Mouse (Mus musculus) myocyte (in vitro differentiated cells): ENCODE data around the gene Gpx5.

ENCODE experiments used
- CEBPB ChIP-seq: IDR thresholded peaks from 2 replicates; pipeline ENCODE4 v1.6.1; 2011; ENCODE audit warnings: mild to moderate bottlenecking, moderate library complexity; ENCODE audit not compliant: poor library complexity, insufficient read depth, severe bottlenecking
- MAX ChIP-seq: IDR thresholded peaks from one replicate; pipeline ENCODE4 v1.6.1; 2011; ENCODE audit warnings: low read depth, mild to moderate bottlenecking, control low read depth
- POLR2A ChIP-seq: IDR thresholded peaks from one replicate; pipeline ENCODE4 v1.6.1; 2011; ENCODE audit warnings: low read depth, mild to moderate bottlenecking, control low read depth, moderate library complexity; ENCODE audit not compliant: insufficient read length
- POLR2AphosphoS2 ChIP-seq: IDR thresholded peaks from one replicate; pipeline ENCODE4 v1.6.1; 2011; ENCODE audit warnings: low read depth, control low read depth; ENCODE audit not compliant: insufficient read length
- SRF ChIP-seq: IDR thresholded peaks from one replicate; pipeline ENCODE4 v1.6.1; 2011; ENCODE audit warnings: low read depth; ENCODE audit not compliant: control insufficient read depth, insufficient read length
- USF1 ChIP-seq: IDR thresholded peaks from one replicate; pipeline ENCODE4 v1.6.1; 2011; ENCODE audit warnings: low read depth, mild to moderate bottlenecking, control low read depth, moderate library complexity

- no peak for TF ChIP-seq SRF
- no peak for TF ChIP-seq CEBPB
- TF ChIP-seq POLR2A: no peak
- no peak for TF ChIP-seq POLR2AphosphoS2
- TF ChIP-seq MAX: no peak
- no peak for TF ChIP-seq USF1
Measured at GRCm38 (mm10) chr13:21260289-21260688, 32.2 kb downstream of the Gpx5 start.
